11 mouse cellular contexts compared by ENCODE assay signal in the genomic region with DNA sequence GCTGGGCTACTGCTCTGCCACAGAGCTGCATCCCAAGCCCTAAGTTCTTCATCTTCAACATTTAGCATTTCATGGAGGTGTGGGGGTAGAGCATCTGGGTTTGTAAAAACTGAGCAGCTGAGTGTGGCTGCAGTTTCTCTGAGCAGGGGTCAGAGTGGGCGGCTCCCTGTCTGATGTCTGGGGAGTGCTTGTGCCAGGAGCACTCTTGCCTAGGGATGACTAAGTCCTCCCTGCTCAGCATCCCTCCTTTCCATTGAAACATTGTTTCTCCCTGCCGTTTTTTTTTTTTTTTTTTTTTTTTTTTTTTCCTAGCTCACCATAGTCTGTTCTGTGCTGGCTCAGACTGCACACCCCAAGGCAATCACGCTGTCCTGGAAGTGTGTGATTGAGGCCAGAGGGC. TPM values are rescaled to one million over a fixed set of nuclear protein-coding genes. Genes with fewer than 3 reads are reported as not detected.
DNase-seq lines count a peak whose midpoint lies in the region; ATAC-seq and TF ChIP-seq lines count a peak whose summit lies in the region.
"Had no signal": no experiment of that assay in that cellular context is flagged by ENCODE, and none has a peak within 500 bp of the region (broad histone marks: within the 10 kb centered on the region; RNA-seq: fewer than 3 reads in every experiment).

No protein-coding gene starts in this region.

- no peak overlapping the region for H3K4me2 ChIP-seq in lung, postnatal 0 days (replicated peaks; ENCODE audit: low read depth, low read length)
- no peak overlapping the region for H3K4me2 ChIP-seq in heart, embryonic 15.5 days
- H3K4me2 ChIP-seq in stomach, embryonic 15.5 days, result no peak overlapping the region

- H3K27ac ChIP-seq in lung, postnatal 0 days (ENCODE audit: low read length), result peak overlapping the region; percentile 45; the same call in 1 of the 2 replicates
- H3K27ac ChIP-seq in heart, embryonic 15.5 days, result peak overlapping the region; percentile 69
- H3K27ac ChIP-seq in stomach, embryonic 15.5 days, result 0 out of 2 replicates have a peak overlapping the region, but pooled peaks have one; percentile 32

- no peak for ATAC-seq in lung, postnatal 0 days
- ATAC-seq in heart, embryonic 15.5 days (replicated peaks; ENCODE audit: insufficient number of reproducible peaks, insufficient read depth, low FRiP score, low read depth), result no peak; the same call in 1 of the 2 replicates
- no peak for ATAC-seq in stomach, embryonic 15.5 days (ENCODE audit: insufficient read depth, low FRiP score, low read depth)
- ATAC-seq in megakaryocyte-erythroid progenitor cell, adult 5-6 weeks (replicated peaks; ENCODE audit: low FRiP score, low TSS enrichment, poor library complexity, severe bottlenecking), result no peak

- no peak for TF ChIP-seq CTCF in lung, postnatal 0 days (IDR thresholded peaks at IDR 0.05)

- no peaks in the 10 kb centered on the region for H3K36me3 ChIP-seq in lung, postnatal 0 days (ENCODE audit: insufficient read depth, low read length)
- no peaks in the 10 kb centered on the region for H3K36me3 ChIP-seq in heart, embryonic 15.5 days
- H3K36me3 ChIP-seq in stomach, embryonic 15.5 days, result no peaks in the 10 kb centered on the region

- H3K9ac ChIP-seq in lung, postnatal 0 days (replicated peaks; ENCODE audit: low read depth), result no peak overlapping the region
- no peak overlapping the region for H3K9ac ChIP-seq in heart, embryonic 15.5 days
- no peak overlapping the region for H3K9ac ChIP-seq in stomach, embryonic 15.5 days

- 37% methylated on average over 3 of the region's 3 CpGs for WGBS in lung, postnatal 0 days
- WGBS in heart, embryonic 15.5 days, result 47% methylated on average over 3 of the region's 3 CpGs
- WGBS in stomach, embryonic 15.5 days, result 41% methylated on average over 3 of the region's 3 CpGs

- no peak for TF ChIP-seq EP300 in lung, postnatal 0 days (IDR thresholded peaks at IDR 0.05)

- H3K27me3 ChIP-seq in lung, postnatal 0 days (replicated peaks; ENCODE audit: insufficient read depth, low read length), result no peaks in the 10 kb centered on the region
- no peaks in the 10 kb centered on the region for H3K27me3 ChIP-seq in heart, embryonic 15.5 days
- H3K27me3 ChIP-seq in stomach, embryonic 15.5 days (replicated peaks), result no peaks in the 10 kb centered on the region

- intact Hi-C loops in heart, postnatal 25 days (cut with DNase I), result no loop called here

- H3K4me3 ChIP-seq in lung, postnatal 0 days (ENCODE audit: low read depth, low read length), result no peak overlapping the region
- H3K4me3 ChIP-seq in heart, embryonic 15.5 days, result no peak overlapping the region
- H3K4me3 ChIP-seq in stomach, embryonic 15.5 days (replicated peaks), result no peak overlapping the region

- H3K4me1 ChIP-seq in lung, postnatal 0 days (ENCODE audit: insufficient read depth, low read depth, low read length), result peaks cover 38% of the 10 kb centered on the region
- H3K4me1 ChIP-seq in heart, embryonic 15.5 days (replicated peaks), result peaks cover 82% of the 10 kb centered on the region
- H3K4me1 ChIP-seq in stomach, embryonic 15.5 days, result peaks cover 44% of the 10 kb centered on the region

- DNase-seq in heart, adult 11 months, result peak; percentile 95
- no peak for DNase-seq in heart, postnatal 25 days (ENCODE audit: low spot score)
- DNase-seq in lung, postnatal 0 days (ENCODE audit: low spot score), result no peak
- no peak for DNase-seq in lung, postnatal 25 days (ENCODE audit: low spot score)
- no peak for DNase-seq in adrenal gland, postnatal 36 days
- DNase-seq: cerebellum, postnatal 36 days; lung, postnatal 4 days; retina, postnatal 1 day had no signal

- H3K9me3 ChIP-seq in lung, postnatal 0 days (ENCODE audit: low read length), result no peaks in the 10 kb centered on the region
- no peaks in the 10 kb centered on the region for H3K9me3 ChIP-seq in heart, embryonic 15.5 days (replicated peaks)
- no peaks in the 10 kb centered on the region for H3K9me3 ChIP-seq in stomach, embryonic 15.5 days

RNA-seq across cellular contexts. Expression of gene Trak1, which starts 53.3 kb away (rescaled TPM):
- 100 to 1,000 TPM; 309 to 322 TPM for total RNA-seq in heart, postnatal 25 days (2021)
- polyA plus RNA-seq in lung, postnatal 0 days (2015; fragmentation: Nextera tagmentation; extraction: Ambion mirVana), result 27.1 and 28.6 TPM in 2 replicates
- 37.0 and 46.4 TPM in 2 replicates for polyA plus RNA-seq in heart, embryonic 15.5 days (2015; fragmentation: Nextera tagmentation; extraction: Ambion mirVana)
- polyA plus RNA-seq in stomach, embryonic 15.5 days (2015; fragmentation: Nextera tagmentation; extraction: Ambion mirVana), result 20.7 and 21.3 TPM in 2 replicates
- total RNA-seq in adrenal gland, postnatal 36 days (2021), result 10 to 100 TPM; 68.0 to 75.3 TPM
- total RNA-seq in megakaryocyte-erythroid progenitor cell, adult 5-6 weeks (2014; fragmentation: Nextera tagmentation), result 45.6 and 50.2 TPM in 2 replicates
- total RNA-seq in megakaryocyte-erythroid progenitor cell, adult 5-6 weeks (2017), result 14.2 and 23.2 TPM in 2 replicates

Comparison
In these comparisons a context has a peak if more than half of its experiments do, and no peak if none do; other contexts are left out.
1. RNA of gene Trak1, which starts 53.3 kb away (total RNA-seq): 309 to 322 TPM in heart, postnatal 25 days; 68.0 to 75.3 TPM in adrenal gland, postnatal 36 days and 14.2 to 50.2 TPM in megakaryocyte-erythroid progenitor cell, adult 5-6 weeks; every median in the first group is over 4 times any median in the second.
2. Peak in every context shown above with its lines, with median percentiles within 50 percentile points of each other: H3K27ac ChIP-seq.